Mouse (Mus musculus) liver, embryonic 11.5 days (tissue): ENCODE measurements at regions not wholly inside any gene's neighbourhood (a gene's known extent, or its start where the extent isn't known, plus 50 kb on each side); places are given as distances from the start of the nearest gene placed in this dataset.

Experiments used
- ATAC-seq: fragments of 200-750 bp; cut with Nextera tagmentation; replicated peaks from 2 replicates; pipeline ENCODE4 v1.8.0; 2017; ENCODE audit warnings: moderate number of reproducible peaks, mild to moderate bottlenecking, moderate TSS enrichment, moderate library complexity; ENCODE audit not compliant: low FRiP score
- DNase-seq: peaks from one replicate; pipeline ENCODE4 v3.0.0-alpha.2; 2017; ENCODE audit warnings: low spot score
- H3K27ac ChIP-seq: fragments of 300-500 bp; sonication (generic); 2 replicates; pipeline ENCODE4 v1.5.1; 2014; ENCODE audit warnings: mild to moderate bottlenecking, low read depth, low read length, control low read depth
- H3K27me3 ChIP-seq: fragments of 300-500 bp; sonication (generic); replicated peaks from 2 replicates; pipeline ENCODE4 v1.6.1; 2014; ENCODE audit warnings: low read length, mixed read lengths; ENCODE audit not compliant: control insufficient read depth, insufficient read depth
- H3K36me3 ChIP-seq: fragments of 300-500 bp; sonication (generic); 2 replicates; pipeline ENCODE4 v1.6.1; 2014; ENCODE audit warnings: mild to moderate bottlenecking, low read length, moderate library complexity, mixed read lengths; ENCODE audit not compliant: control insufficient read depth, insufficient read depth
- H3K4me1 ChIP-seq: fragments of 300-500 bp; sonication (generic); replicated peaks from 2 replicates; pipeline ENCODE4 v1.6.1; 2014; ENCODE audit warnings: low read length, mixed read lengths; ENCODE audit not compliant: control insufficient read depth, insufficient read depth
- H3K4me2 ChIP-seq: fragments of 300-500 bp; sonication (generic); 2 replicates; pipeline ENCODE4 v1.6.1; 2014; ENCODE audit warnings: mild to moderate bottlenecking, control low read depth, moderate library complexity
- H3K4me3 ChIP-seq: fragments of 300-500 bp; sonication (generic); 2 replicates; pipeline ENCODE4 v1.5.1; 2014; ENCODE audit warnings: low read depth, low read length, control low read depth
- H3K9ac ChIP-seq: fragments of 300-500 bp; sonication (generic); 2 replicates; pipeline ENCODE4 v1.6.1; 2014; ENCODE audit warnings: low read depth, low read length, control low read depth
- H3K9me3 ChIP-seq: fragments of 300-500 bp; sonication (generic); 2 replicates; pipeline ENCODE4 v1.6.1; 2016; ENCODE audit warnings: low read length, inconsistent platforms, mixed read lengths; ENCODE audit not compliant: control insufficient read depth
- WGBS: fragments of 180-500 bp; shearing (Covaris S2); extraction: QIAGEN DNeasy Blood & Tissue Kit; methylation state at CpG from one replicate; pipeline ENCODE4 v1.1.7; 2014; 5-methylcytosine and 5-hydroxymethylcytosine counted together

DNA sequence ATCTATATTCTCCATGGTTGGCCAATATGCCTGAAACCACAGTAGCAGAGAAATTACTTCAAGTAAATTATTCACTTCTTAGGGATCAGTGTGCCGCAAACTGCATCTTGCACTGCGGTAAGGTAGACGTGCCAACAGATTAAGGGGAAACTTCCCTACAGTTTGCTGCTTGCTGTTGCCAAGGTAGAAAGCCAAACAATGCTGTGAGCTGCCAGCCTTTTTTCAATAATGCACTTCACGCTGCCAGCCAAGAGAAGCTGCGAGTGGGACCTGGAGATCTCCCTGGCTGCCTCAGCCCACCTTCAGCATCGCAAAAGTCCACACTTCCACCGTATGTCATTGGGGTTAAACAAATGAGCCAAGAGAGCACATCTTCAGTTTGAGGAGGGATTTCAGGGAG lies 157.6 kb upstream of the Gcfc2 start:
- DNase-seq, result no peak
- H3K4me1 ChIP-seq, result no peaks in the 10 kb centered on the region
- no peak overlapping the region for H3K9ac ChIP-seq
- WGBS, result 88% methylated on average over 7 of the region's 7 CpGs
- no peak overlapping the region for H3K27ac ChIP-seq
- no peaks in the 10 kb centered on the region for H3K36me3 ChIP-seq
- no peak overlapping the region for H3K4me3 ChIP-seq
- no peak for ATAC-seq
- H3K27me3 ChIP-seq, result no peaks in the 10 kb centered on the region
- H3K4me2 ChIP-seq, result no peak overlapping the region
- no peaks in the 10 kb centered on the region for H3K9me3 ChIP-seq

DNA sequence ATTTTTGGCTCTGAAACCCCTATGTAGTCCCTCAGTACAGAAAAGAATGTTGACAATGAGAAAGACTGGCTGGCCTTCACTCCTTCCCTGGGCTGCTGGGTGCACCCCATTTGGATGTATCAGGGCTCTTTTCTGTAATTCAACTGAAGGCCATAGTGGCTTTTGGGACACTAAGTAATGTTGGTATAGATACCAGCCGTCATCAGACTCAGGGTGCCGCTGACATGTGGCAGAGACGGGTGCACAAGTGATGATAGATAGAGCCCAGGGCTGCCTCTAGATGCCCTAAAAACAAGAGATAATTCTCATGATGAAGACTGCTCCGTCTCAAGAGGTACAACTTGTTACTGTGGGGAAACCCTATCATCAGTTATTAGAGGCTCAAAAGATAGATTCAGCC lies 156.7 kb upstream of the Gcfc2 start:
- Histone ChIP-seq H3K9ac (no peak overlapping the region), H3K4me1 (no peaks in the 10 kb centered on the region), H3K36me3 (no peaks in the 10 kb centered on the region), H3K27ac (no peak overlapping the region), H3K9me3 (no peaks in the 10 kb centered on the region), H3K4me2 (no peak overlapping the region), H3K27me3 (no peaks in the 10 kb centered on the region), H3K4me3 (no peak overlapping the region)
- WGBS, result 70% methylated on average over 4 of the region's 4 CpGs
- DNase-seq (no peak), ATAC-seq (no peak)

DNA sequence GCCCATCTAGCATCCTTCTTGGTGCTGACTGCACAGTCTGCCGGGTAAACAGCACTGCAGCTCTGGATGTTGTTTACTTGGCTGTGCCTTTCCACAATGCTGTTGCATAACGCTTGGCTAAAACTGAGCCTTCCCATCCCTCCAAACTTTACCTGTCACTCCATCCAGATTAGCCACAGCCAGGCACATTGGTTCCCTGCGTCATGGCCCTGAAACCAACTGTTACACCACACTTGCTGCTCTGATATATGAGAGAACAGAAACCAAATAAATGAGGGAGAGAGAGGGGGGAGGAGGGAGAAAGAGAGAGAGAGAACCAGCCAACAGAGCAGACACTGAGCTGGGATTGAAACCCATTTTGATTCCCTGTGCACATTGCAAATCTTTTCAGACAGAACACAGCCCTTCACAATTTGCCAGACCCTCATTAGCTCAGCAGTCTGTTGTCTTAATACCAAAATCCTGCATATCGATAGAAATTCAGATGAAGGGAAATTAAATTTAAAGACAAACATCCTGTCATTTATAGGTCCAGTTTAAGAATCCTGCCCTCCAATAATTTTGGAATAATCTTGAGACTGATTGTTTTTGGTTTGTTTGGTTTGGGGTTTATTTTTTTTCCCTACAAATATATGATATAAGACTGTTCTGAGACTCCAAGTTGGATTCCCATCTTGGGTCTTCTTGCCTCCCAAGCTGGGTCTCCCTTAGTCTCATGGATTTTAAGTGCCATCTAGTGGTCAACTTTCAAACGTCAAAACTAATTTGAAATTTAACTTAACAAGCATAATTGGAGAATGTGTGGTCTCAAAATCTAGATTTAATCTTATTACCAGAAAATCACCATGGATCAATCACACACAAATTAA lies 154.6 kb upstream of the Gcfc2 start:
- H3K36me3 ChIP-seq, result no peaks in the 10 kb centered on the region
- DNase-seq (no peak), ATAC-seq (no peak)
- no peak overlapping the region for H3K9ac ChIP-seq
- H3K9me3 ChIP-seq, result no peaks in the 10 kb centered on the region
- no peaks in the 10 kb centered on the region for H3K4me1 ChIP-seq
- WGBS, result 56% methylated on average over 5 of the region's 5 CpGs
- no peak overlapping the region for H3K4me3 ChIP-seq
- H3K4me2 ChIP-seq, result no peak overlapping the region
- H3K27ac ChIP-seq, result no peak overlapping the region
- no peaks in the 10 kb centered on the region for H3K27me3 ChIP-seq

DNA sequence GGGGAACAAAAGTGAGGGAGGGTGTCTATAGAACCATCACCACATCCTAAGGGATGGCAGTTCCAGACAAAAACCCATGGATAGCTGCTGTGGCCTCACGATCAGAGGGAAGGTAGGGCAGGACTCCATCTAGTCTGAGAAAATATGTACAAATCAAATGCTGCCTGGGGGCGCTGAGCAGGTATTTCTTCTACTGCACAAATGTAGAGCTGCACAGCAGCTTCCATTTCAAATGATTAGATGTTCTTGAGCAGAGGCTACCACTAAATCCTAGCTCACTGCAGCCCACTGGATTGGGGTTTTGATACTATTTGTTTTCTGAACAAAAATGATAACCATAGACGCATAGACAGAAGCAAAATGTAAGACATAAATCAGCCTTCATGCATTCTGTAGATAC lies 153.2 kb upstream of the Gcfc2 start:
- Histone ChIP-seq H3K9ac (no peak overlapping the region), H3K36me3 (no peaks in the 10 kb centered on the region), H3K27ac (no peak overlapping the region), H3K9me3 (no peaks in the 10 kb centered on the region), H3K4me1 (no peaks in the 10 kb centered on the region), H3K4me3 (no peak overlapping the region), H3K27me3 (no peaks in the 10 kb centered on the region), H3K4me2 (no peak overlapping the region)
- 81% methylated on average over 3 of the region's 3 CpGs for WGBS
- ATAC-seq, result no peak
- no peak for DNase-seq

DNA sequence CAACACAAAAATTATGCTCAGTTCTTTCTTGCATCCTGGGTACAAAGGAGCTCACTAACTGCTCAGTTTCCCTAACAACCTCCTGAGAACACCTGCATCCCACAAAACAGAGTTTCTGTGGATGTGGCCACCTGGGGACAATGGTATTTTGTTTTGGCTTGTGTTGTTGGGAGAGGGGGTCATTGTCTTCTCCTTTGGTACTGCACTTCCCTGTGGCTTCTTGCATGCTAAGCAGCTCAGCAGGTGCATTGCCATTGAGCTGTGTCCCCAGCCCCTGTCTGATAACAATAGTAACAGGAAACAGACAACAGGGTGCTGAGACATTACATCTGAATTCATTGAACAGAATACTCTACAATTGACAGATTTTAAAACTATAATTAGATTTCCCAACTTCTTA lies 151.6 kb upstream of the Gcfc2 start:
- Histone ChIP-seq H3K9ac (no peak overlapping the region), H3K27ac (no peak overlapping the region), H3K36me3 (no peaks in the 10 kb centered on the region), H3K4me1 (no peaks in the 10 kb centered on the region), H3K9me3 (no peaks in the 10 kb centered on the region), H3K27me3 (no peaks in the 10 kb centered on the region), H3K4me3 (no peak overlapping the region), H3K4me2 (no peak overlapping the region)
- ATAC-seq, result no peak
- no peak for DNase-seq

DNA sequence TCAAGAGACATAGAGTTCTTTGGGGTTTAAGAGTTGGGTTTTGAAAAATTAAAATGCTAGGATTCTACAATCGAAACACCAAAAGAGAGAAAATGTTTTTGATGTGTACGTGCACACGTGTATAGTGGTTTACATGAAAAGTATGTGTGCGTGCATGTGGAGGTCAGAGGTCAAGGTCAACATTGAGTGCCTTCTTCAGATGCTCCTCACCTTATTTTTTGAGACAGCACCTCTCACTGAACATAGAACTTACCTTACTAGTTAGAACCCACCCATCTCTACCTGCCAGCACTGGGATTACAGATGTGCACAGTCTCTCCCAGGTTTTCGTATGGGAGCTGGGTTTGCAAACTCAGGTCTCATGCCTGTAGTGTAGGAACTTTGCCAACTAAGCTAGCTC lies 141.3 kb upstream of the Gcfc2 start:
- Histone ChIP-seq H3K36me3 (no peaks in the 10 kb centered on the region), H3K9me3 (no peaks in the 10 kb centered on the region), H3K27ac (no peak overlapping the region), H3K4me3 (no peak overlapping the region), H3K9ac (no peak overlapping the region), H3K4me2 (no peak overlapping the region), H3K27me3 (no peaks in the 10 kb centered on the region), H3K4me1 (no peaks in the 10 kb centered on the region)
- DNase-seq (no peak), ATAC-seq (no peak)
- WGBS, result 84% methylated on average over 5 of the region's 5 CpGs

DNA sequence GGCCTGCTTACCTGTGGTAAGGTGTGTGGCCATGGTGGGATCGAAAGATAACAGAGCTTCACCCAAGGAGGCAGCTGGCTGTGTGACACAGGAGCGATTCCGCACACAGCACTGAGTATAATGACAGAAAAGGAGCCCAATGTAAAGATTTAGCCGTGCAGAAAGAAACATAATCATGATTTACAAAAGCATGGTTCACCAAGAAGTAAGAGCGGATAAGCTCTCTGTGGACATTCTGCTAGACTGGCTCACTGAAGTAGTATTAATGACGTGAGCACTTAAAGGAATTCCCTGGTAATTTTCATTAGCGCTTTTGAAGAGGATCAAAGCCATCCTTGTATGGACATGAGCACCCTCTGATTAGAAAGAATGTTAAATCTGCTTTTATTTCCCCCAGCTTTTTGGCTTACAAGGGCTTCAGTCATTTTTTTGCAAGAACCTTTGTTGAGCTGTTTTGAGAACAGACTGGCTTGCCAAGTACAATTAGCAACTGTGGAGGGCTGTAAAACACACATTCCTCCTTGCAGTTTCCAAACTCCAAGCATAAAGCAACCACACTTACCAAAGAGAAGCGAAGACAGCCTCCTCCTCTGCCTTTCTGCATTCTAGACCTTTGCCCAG lies 140.5 kb upstream of the Gcfc2 start:
- no peak overlapping the region for H3K9ac ChIP-seq
- H3K4me1 ChIP-seq, result no peaks in the 10 kb centered on the region
- WGBS, result 83% methylated on average over 8 of the region's 8 CpGs
- H3K4me3 ChIP-seq, result no peak overlapping the region
- H3K9me3 ChIP-seq, result no peaks in the 10 kb centered on the region
- ATAC-seq (no peak), DNase-seq (no peak)
- H3K27me3 ChIP-seq, result no peaks in the 10 kb centered on the region
- no peaks in the 10 kb centered on the region for H3K36me3 ChIP-seq
- no peak overlapping the region for H3K4me2 ChIP-seq
- no peak overlapping the region for H3K27ac ChIP-seq

DNA sequence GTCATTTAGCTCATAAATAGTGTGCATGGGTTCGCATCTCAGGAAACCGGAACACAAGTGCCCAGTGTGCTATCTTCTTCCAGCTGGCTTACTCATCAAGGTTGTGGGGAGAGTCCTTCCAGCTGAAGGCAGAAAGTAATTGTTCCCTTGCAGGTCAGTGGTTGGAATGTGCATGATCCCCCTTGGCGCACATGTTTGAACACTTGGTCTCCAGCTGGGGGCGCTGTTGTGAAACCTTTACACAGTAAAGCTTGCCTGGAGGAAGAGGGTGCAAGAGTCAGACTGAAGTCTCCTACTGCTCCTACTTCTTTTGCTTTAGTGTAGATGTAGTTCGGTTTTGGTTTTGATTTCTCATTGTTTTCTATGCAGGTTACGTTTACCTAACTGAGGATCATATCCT lies 128.2 kb upstream of the Gcfc2 start:
- 72% methylated on average over 6 of the region's 6 CpGs for WGBS
- Histone ChIP-seq H3K36me3 (no peaks in the 10 kb centered on the region), H3K9me3 (no peaks in the 10 kb centered on the region), H3K4me2 (no peak overlapping the region), H3K27me3 (no peaks in the 10 kb centered on the region), H3K4me3 (no peak overlapping the region), H3K27ac (no peak overlapping the region), H3K9ac (no peak overlapping the region), H3K4me1 (no peaks in the 10 kb centered on the region)
- no peak for DNase-seq
- ATAC-seq, result no peak; the same call in 1 of the 2 replicates

DNA sequence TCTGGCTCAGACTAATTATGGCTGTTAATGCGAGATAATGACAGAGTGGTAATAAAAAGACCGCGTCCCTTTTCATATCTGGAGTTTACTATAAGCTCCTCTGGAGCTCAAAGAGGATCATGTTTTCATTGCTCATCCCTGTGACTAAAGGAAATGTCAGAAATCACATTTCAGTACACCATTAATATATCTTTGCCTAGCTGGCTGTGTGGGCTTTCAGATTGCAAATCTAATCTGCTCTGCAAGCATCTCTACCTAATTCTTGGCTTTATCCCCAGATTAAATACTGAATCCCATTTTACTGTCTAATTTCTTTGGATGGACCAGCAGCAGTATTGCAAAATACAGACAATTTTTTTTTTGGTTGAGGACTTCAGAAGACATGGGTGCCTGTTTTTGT lies 122.6 kb upstream of the Gcfc2 start:
- Histone ChIP-seq H3K27ac (no peak overlapping the region), H3K4me1 (no peaks in the 10 kb centered on the region), H3K9me3 (no peaks in the 10 kb centered on the region; the same call in 1 of the 2 replicates), H3K4me2 (no peak overlapping the region), H3K4me3 (no peak overlapping the region), H3K27me3 (no peaks in the 10 kb centered on the region), H3K9ac (no peak overlapping the region), H3K36me3 (no peaks in the 10 kb centered on the region)
- DNase-seq, result no peak
- ATAC-seq, result no peak
- WGBS, result 72% methylated on average over 3 of the region's 3 CpGs
